Mouse (Mus musculus) lung, postnatal 36 days (tissue): ENCODE data around the gene Dync1h1.
"Not testable (repeated sequence)": the region's sequence is repeated elsewhere in the genome, so short reads cannot be mapped to it uniquely, and the experiment has no call there.

ENCODE experiments used
- DNase-seq: peaks from one replicate; pipeline ENCODE4 v3.0.0; 2022; ENCODE audit warnings: mixed read lengths

The Dync1h1 gene

DNA sequence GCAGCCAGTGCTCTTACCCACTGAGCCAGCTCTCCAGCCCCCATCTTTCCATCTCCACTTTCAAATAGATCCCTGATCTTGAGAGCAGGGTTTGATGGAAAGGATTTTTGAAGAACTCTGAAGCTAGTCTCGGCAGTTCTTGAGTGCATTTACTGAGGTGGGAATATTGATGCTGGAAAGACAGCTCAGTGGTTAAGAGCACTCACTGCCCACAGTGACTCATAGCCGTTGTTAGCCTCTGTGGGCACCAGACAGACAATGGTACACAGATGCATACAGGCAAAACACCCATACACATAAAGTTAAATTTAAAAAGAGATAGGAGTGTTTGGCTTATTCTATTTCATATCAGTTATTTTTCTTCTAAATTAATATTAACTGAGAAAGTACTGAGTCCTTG, 5.4 kb downstream of the Dync1h1 start:
- DNase-seq = no peak

DNA sequence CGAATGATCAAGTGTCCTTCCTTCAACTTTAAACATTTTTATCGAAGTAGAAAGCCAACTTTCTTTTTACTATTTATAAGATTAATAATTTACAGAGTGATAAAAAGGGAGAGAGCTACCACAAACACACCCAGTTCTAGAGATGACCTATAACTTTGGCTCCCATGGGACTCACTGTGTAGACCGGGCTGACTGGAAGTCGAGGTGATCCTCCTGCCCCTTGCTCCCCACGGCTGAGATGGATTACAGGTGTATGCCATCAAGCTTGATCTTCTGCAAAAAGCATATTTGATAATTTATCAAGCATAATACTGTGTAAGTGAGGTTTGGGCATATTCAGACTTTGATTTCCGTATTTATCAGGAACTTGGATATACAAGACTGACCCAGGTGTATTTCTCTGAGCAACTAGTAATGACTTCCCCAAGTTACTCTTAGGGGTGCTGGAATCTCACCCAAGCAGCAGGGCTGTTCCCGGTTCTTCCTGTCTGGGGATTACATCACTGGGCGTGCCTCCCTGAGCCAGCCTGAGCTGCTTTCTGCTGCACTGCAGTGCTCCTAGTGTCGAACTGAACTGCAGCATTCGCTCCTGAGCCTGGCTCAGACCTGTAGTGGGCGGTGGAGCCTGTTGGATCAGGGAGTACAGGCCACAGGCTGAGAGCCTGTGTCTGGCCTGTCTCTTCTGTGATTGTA, 7.4 kb downstream of the Dync1h1 start:
- peak; percentile 86 for DNase-seq

DNA sequence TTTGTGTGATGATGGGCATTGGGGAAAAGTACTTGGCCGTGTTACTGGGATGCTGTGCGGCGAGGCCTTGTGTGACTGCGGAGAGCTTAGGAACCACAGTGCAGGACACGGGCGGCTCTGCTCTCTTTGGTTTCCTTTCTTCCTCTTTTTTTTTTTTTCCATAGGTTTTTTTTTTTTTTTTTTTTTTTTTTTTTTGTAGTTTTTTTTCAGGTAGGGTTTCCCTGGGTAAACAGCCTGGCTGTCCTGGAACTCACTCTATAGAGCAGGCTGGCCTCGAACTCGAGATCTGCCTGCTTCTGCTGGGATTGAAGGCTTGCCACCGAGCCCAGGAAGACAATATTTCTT, 7.9 kb downstream of the Dync1h1 start:
- no peak for DNase-seq

DNA sequence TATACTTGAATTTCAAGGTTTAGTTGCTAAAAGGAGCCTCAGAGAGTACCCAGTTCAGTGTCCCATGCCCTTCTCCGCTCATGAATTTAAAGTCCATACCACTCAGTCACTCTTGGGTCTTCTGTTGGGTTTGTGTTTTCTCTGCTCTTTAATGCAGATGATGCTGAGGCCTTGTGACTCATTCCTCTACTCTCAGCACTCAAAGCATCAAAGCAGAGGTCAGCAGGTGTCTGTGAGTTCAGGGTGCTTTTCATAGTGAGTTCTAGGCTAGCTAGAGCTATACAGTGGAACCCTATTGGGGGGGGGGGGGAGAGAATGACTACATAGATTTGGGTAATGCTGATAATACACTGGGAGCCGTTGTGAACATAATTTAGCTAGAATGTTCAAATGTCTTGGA, 9.5 kb downstream of the Dync1h1 start:
- DNase-seq = no peak

DNA sequence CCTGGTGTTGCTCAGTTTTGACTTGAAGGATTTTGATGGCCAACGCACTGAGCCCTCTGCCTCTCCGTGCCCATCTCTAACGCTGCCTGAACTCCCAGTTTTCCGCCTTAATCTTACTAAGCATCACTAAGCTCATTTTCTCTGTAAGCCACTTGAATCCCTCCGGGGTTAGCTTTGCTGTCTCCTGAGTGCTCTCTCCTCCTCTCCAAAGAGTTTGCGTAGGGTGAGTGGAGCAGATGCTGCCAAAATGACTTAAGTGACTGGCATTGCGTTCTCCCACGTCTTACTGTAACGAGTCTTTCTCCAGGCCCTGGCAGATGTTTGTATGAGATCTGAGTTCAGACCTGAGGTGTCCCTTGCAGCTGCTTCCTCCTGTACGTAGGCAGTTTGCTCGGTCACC, 28.8 kb downstream of the Dync1h1 start:
- no peak for DNase-seq

DNA sequence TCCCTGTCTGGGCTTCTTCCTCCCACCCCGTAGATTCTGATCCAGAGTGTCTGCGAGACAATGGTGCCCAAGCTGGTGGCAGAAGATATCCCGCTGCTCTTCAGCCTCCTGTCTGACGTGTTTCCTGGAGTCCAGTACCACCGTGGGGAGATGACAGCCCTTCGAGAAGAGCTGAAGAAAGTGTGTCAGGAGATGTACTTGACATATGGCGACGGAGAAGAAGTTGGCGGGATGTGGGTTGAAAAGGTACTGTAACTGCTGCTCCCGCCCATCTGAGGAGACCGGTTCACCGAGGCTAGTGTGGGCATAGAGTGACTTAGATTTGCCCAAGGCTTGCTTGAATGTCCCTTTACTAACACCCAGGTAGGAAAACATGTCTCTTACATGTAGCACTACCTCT, 35.0 kb downstream of the Dync1h1 start:
- DNase-seq = no peak

DNA sequence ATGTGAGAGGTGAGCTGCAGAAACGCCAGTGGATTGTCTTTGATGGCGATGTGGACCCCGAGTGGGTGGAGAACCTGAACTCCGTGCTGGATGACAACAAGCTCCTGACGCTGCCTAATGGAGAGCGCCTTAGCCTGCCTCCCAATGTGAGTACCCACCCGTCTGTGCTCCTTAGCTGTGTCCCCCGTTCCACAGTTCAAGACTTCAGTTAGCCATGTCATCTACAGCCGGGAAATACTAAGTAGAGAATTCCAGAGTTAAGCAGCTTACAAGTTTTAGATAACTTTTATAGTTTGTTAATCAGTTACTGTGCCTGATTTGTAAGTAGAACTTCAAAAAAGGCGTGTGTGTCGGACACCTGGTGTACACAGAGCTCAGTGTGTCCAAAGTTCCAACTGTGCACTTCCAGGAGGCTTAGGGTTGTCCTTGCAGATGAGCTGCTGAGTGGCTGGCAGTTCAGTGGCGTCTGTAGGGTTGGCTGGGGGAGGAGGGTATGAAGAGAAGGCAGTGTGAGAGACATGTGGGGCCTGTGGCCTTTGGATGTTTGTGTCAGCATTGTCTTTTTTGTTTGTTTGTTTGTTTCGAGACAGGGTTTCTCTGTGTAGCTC, 36.4 kb downstream of the Dync1h1 start:
- no peak for DNase-seq

DNA sequence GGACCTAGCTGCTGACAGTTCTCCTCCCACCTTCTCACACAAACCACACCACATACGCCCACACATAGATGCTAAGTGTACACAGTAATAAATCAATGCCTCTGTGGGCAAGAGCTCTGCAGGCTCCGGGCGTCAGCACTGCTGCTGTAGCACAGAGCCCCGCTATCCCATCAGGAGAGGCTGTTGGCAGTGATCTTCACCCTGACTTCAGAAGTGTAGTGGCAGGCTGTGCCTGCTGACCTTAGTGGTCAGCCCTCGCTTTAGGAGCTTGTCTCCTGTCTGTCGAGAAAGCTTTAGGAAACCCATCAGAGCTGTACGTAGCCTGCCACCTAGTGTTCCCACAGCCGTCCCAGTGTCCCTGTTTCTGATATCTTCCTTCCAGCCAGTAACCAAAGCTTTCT, 49.0 kb downstream of the Dync1h1 start:
- no peak for DNase-seq

DNA sequence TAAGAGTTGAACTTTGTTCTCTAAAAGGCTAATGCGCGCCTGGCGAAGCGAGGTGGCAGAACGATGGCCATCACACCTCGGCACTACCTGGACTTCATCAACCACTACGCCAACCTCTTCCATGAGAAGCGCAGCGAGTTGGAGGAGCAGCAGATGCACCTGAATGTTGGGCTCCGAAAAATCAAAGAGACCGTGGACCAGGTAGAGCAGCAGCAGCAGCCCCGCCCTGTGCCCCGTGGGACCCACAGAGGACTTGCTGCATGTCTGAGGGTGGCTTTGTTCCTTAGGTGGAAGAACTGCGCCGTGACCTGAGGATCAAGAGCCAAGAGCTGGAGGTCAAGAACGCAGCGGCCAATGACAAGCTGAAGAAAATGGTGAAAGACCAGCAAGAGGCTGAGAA, 50.2 kb downstream of the Dync1h1 start:
- no peak for DNase-seq

DNA sequence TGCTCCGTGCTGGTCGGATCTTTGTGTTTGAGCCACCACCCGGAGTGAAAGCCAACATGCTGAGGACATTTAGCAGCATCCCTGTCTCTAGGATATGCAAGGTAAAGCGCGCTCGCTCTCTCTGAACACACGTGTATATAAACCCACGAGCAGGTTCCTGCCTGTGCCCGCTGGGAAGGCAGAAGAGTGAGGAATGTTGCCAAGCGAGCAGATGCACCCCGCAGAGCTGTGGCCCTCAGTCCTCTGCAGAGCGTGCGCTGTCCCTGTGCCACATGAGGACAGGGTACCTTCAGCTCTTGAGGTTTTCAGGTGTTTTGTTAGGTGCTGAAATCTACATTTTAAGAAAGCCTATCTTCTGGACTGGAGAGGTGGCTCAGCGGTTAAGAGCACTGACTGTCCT, 60.5 kb downstream of the Dync1h1 start:
- DNase-seq = no peak

DNA sequence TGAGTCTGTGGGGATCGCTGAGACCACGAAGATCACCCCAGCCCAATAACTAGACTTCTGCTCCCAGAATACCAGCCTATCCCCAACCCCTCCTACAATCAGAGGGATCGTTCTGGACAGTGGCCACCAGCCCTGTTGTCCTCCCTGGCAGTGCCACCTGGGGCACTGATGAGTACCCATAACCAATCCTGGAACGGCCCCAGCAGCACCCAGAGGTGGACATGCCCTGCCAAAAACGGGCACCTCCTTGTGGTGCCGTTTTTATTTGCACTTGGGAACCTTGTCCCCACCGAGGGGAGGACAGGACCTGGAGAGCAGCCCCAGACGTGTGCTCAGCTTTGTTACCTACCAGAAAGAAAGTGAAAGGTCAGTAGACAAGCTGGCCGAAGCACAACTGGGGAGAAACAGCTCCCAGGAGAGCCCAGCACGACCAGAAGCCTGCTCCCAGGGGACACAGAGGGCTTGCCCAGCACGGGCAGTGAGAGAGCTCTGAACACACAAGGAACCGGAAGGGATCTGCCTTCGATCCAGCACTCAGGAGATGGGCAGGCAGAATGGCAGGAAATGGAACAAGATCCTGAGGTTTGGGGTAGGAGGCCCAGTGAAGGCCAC, 66.3 kb downstream of the Dync1h1 start:
- peak; percentile 14 for DNase-seq

DNA sequence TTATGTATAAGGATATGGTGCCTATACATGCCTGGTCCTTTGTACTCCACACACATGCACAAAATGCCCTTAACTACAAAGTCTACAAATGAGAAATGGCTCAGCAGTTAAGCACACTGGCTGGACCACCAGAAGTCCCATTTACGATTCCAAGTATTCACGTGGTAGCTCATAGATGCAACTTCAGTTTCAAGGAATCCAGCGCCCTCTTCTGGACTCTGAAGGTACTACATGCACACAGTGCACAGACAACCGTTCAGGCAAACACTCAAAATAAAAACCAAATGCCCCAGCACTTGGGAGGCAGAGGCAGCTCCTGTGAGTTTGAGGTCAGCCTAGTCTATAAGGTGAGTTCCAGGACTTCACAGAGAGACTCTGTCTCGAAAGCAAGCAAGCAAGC, 73.0 kb downstream of the Dync1h1 start:
- peak; percentile 27 for DNase-seq

DNA sequence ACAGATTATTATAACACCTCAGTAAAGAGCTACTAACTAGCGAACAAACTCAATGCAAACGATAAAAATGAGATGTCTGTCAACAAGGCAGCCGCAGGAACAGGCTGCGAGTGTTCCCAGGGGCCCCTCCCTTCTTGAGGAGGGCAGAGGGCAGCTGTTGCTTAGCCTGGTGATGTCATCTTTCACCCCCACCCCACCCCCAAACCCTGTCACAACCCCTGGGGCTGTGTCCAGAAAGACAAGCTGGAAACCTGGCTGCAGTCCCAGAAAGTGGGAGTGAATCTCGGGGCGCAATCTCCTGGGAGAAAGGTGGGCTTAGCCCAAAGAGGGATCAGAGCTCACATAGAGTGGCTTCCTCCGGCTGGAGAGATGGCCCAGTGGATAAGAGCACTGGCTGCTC, 79.9 kb downstream of the Dync1h1 start:
- peak; percentile 38 for DNase-seq

DNA sequence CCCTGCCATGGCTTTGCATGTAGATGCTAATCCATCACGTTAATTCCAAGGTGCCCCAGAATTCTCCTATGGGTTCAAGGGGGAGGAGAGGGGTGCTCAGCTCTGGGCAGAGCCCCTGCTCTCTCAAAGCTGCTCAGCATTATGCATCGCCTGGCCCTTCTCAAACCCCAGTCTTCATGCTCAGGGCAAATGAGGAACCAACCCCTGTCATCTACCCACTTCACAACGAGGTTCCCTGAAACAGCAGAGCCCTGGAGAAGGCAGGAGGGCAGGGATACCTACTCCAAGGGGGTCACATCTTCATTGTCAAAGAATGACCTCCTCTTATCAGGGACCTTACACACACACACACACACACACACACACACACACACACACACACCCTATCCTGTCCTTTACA, 80.6 kb downstream of the Dync1h1 start:
- DNase-seq = no peak

DNA sequence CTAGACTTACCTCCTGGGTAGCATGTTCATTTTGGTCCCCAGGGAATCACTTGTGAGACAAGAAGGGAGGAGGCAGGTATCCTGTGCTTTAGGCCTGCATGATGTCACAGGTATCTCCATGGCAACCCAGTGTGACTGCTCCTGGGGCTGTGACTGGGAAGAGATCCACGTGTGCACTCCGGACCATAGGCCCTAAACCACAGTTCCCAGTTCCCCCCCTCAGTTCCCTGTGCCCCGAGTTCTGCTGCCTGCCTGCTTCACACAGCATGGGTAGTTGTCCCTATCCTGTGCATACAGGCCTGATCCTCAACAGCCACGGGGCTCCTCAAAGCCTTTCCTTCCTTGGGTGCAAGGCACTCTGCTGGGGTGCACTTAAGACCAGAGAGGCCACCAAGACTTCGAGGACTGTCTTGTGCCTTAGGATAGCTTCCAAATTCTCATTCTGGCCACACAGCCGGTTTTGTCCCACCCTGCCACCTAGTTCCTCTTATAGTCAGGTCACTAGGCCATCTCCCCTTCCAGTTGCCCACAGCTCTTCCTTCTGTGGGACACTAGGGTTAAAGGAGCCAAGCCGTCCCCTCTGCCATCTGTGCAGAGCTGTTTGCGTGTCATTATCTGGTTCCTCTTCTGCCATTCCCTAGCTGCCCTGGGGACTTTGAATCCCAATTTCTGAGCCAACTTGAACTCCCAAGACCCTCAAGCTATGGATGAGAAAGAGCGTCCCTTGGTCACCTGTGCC, 81.5 kb downstream of the Dync1h1 start, which contains the start of gene 1700001K19Rik:
Gene 1700001K19Rik (minus strand): TSS at position 59 of the 739 bp plus-strand sequence.
- no peak for DNase-seq

DNA sequence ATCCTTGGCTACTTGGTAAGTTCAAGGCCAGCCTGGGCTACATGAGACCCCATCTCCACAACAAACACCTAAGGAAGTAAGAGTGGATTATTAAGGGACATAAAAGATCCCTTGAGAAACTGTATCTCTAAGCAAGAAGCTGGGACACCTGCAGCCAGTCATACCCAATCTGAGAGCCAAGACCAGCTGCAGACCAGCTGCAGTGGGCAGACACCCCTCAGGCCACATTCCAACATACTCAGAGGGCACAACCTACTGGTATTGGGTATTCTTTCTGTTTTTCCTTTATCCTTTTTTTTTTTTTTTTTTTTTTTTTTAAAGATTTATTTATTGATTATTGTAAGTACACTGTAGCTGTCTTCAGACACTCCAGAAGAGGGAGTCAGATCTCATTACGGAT, 82.3 kb downstream of the Dync1h1 start:
- no peak for DNase-seq

DNA sequence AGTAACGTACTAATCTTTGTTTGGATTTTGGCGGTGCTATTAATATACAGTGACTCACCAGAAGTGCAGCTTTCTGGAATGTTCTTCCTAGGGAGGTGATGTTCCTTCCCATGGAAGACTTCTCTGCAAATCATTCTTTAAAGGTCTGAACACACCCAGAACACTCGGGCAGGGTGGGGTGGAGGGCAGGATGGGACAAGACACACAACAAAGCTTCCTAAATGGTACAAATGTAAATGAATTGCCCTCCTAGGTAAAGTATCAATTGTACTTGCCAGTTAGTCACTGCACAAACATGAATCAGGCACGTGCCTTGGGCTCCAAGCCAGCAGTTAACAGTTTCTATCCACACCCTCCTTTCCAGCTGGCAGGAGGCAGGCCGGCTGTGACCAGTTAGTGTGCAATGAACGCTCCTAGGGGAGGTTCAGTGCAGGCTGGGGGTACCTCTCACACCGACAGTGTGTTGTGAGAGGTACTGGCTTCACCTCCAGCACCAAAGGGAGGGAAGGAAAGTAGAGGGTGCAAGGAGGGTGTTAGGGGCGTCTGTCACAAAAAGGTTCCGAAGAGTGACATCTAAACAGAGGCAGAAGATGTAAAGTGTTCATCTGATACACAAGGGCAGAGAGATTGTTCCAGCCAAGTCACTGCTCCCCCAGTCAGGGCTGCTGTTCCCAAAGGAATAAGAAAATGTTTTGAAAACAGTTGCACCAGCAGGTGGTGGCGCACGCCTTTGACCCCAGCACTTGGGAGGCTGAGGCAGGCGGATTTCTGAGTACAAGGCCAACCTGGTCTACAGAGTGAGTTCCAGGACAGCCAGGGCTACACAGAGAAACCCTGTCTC, 86.9 kb downstream of the Dync1h1 start:
- DNase-seq = peak; percentile 89

DNA sequence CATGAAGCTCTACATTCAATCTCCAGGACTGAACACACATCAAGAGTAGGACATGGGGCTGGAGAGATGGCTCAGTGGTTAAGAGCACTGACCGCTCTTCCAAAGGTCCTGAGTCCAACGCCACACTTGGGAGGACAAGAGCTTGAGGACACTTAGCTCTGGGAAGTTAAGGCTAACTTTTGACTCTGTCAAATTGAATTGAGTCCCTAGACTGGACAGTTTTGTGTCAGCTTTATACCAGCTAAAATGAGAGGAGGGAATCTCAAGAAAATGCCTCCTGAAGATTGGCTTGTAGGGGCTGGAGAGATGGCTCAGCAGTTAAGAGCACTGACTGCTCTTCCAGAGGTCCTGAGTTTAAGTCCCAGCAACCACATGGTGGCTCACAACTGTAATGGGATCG, 87.7 kb downstream of the Dync1h1 start:
- DNase-seq = not testable (repeated sequence)

DNA sequence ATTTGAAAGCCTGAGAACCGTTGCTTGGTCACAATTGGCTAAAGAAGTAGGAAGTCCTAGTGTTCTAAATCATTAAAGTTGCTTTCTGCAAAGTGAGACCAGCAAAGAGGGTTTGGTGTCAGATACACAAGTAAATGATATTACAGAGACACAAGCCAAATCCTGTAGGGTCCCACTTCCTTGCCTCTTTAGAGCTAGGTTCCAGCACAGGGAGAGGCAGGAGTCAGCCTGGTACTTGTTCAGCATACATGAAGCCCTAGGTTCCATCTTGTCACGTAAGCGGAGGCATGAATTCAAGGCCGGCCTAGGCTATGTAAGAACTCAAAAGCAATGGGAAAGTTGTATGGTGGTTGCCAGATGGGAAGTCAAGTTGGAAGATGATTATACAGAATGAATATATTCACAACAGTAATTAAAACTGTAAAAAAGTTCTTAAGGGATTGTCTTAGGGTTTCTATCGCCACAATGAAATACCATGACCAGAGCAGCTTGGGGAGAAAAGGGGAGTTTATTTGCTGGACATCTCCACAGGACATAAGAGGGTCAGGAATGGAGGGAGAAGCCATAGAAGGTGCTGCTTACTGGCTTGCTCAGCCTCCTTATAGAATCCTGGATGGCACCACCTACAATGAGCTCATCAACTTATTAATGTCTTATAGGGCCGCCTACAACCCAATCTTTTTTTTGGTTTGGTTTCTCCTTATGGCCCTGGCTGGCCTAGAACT, 88.8 kb downstream of the Dync1h1 start:
- no peak for DNase-seq

DNA sequence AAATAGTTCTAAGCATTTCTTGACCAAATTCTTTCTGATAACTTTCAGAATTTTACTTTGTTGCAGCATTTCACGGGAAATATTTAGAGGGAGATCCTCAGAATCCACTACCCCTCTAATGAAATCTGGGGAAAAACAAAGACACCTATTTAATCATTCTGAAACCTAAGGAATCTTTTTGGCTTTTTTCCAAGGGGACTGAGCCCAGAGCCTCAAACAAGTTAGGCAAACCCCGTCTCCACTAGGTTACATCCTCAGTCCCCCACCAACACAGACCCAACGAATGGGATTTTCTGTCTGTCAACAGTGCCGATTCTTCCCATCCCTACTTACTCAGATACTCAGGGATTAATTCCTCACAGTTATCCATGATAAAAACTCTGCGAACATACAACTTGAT, 92.1 kb downstream of the Dync1h1 start:
- not testable (repeated sequence) for DNase-seq

DNA sequence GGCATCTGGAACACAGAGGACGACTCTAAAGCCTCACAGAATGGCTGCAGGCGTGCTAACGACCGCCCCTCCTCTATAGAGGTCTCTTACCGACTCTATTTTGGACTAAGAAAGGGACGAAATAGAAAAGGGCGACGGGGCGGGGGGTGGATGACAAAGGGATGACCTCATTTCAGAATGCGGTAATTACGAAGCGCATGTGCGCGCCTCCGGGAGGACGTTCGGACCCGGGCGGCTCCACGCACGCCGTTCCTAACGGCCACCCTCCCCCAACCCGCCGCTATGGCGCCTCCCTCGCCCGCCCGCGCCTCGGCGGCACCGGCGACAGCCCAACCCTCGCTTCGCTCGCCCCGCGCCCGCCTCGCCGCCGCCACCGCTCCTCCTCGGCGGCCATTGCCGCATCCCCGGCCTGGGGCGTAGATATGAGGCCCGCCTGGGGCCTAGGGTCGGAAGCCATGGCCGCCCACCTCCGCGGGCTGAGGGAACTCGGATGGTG, 94.5 kb downstream of the Dync1h1 start:
- DNase-seq = peak; percentile 50
